Mouse (Mus musculus) retina, embryonic 14.5 days (tissue): ENCODE results near the gene Camta1.

Experiments used
- DNase-seq: peaks from one replicate; pipeline ENCODE4 v3.0.0-alpha.2; 2015; ENCODE audit warnings: low spot score

The Camta1 gene

GRCm38 (mm10) chr4:151316428-151316827 is 545.2 kb downstream of the Camta1 start:
- DNase-seq, result no peak

- DNase-seq, result no peak
These were observed 546.0 kb downstream of the Camta1 start for GRCm38 (mm10) chr4:151315726-151316125.

- DNase-seq, result no peak
These were observed 550.9 kb downstream of the Camta1 start for GRCm38 (mm10) chr4:151310773-151311172.

- DNase-seq, result no peak
These were observed 551.5 kb downstream of the Camta1 start for GRCm38 (mm10) chr4:151310056-151310685.

GRCm38 (mm10) chr4:151306890-151307289 is 554.8 kb downstream of the Camta1 start:
- DNase-seq, result no peak

- DNase-seq, result no peak
These were observed 555.3 kb downstream of the Camta1 start for GRCm38 (mm10) chr4:151306311-151306765.

GRCm38 (mm10) chr4:151305761-151306160 is 555.9 kb downstream of the Camta1 start:
- no peak for DNase-seq

- DNase-seq, result no peak
These were observed 557.7 kb downstream of the Camta1 start for GRCm38 (mm10) chr4:151303931-151304330.

- DNase-seq, result no peak
These were observed 558.2 kb downstream of the Camta1 start for GRCm38 (mm10) chr4:151303436-151303835.

- DNase-seq, result peak; percentile 80
These were observed 559.2 kb downstream of the Camta1 start for GRCm38 (mm10) chr4:151302195-151303126.

GRCm38 (mm10) chr4:151301337-151301736 is 560.3 kb downstream of the Camta1 start:
- DNase-seq, result no peak

- DNase-seq, result no peak
These were observed 561.0 kb downstream of the Camta1 start for GRCm38 (mm10) chr4:151300706-151301105.

GRCm38 (mm10) chr4:151295515-151296203 is 566.0 kb downstream of the Camta1 start:
- no peak for DNase-seq

- peak; percentile 63 for DNase-seq
These were observed 572.6 kb downstream of the Camta1 start for GRCm38 (mm10) chr4:151288893-151289585.

- DNase-seq, result no peak
These were observed 575.7 kb downstream of the Camta1 start for GRCm38 (mm10) chr4:151285905-151286445.

GRCm38 (mm10) chr4:151285432-151285831 is 576.2 kb downstream of the Camta1 start:
- peak; percentile 71 for DNase-seq

- peak; percentile 85 for DNase-seq
These were observed 578.5 kb downstream of the Camta1 start for GRCm38 (mm10) chr4:151283092-151283741.

GRCm38 (mm10) chr4:151282103-151282502 is 579.6 kb downstream of the Camta1 start:
- no peak for DNase-seq

- DNase-seq, result no peak
These were observed 586.4 kb downstream of the Camta1 start for GRCm38 (mm10) chr4:151275292-151275691.

GRCm38 (mm10) chr4:151263786-151264414 is 597.8 kb downstream of the Camta1 start:
- DNase-seq, result peak; percentile 35

- DNase-seq, result no peak
These were observed 598.6 kb downstream of the Camta1 start for GRCm38 (mm10) chr4:151263052-151263451.
